Mouse (Mus musculus): Measurements from ENCODE around the gene Gprin3.

GRCm38 (mm10) chr6:59390208-59390607 is 35.9 kb downstream of the Gprin3 start:
- TF ChIP-seq POLR2A (IDR thresholded peaks at IDR 0.05; ENCODE audit: control insufficient read depth, extremely low read depth, insufficient read depth, low read length, poor library complexity) (no peak), CTCF (IDR thresholded peaks at IDR 0.05; ENCODE audit: borderline replicate concordance, control insufficient read depth, extremely low read depth, insufficient read depth, low read length, poor library complexity) (no peak)
